Mouse (Mus musculus): ENCODE results near the gene Kdm1b. TPM values are rescaled to one million over a fixed set of nuclear protein-coding genes. Genes with fewer than 3 reads are reported as not detected.

The Kdm1b gene
- 20.7 to 30.7 TPM (median 23.5 TPM) in 3 replicates for total RNA-seq (2017)

DNA sequence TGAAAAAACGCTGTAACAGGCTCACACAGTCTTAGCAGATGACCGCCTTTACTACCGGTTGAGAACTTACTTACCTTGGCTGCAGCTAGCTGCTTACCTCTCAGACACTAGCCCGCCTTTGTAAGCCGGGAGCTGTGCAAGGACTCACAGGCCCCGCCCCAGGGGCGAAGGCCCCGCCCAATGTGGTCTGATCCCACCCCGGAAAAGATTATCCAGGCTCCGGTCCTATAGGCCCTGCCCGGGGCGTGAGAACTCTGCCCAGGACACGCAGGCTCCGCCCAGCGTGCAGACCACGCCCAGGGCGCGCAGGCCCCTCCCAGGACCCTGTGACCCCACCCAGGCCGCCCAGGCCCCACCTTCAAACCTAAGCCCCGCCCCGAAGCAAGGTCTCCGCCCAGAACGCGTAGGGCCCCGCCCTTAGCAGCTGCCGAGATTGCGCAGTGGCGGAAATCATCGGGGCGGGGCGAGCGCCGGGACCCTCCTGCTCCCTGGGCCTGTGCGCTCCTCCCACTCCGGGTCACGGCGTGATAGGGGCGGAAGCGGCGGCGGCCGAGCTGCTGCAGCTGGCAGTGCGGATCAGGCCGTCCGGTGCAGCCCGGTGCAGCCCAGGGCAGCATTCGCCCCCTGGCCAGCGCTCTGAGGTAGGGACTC is at the start of gene Kdm1b:
TSS of gene Kdm1b (plus strand) at position 470 of the 651 bp plus-strand sequence.
- peak; percentile 94 for ATAC-seq (replicated peaks; ENCODE audit: insufficient number of reproducible peaks, low FRiP score, low TSS enrichment, poor library complexity, severe bottlenecking)

- ATAC-seq (replicated peaks; ENCODE audit: insufficient number of reproducible peaks, low FRiP score, low TSS enrichment, poor library complexity, severe bottlenecking): no peak
Observed at GRCm38 (mm10) chr13:46997355-46997754, 45.9 kb upstream of the Kdm1b start.

GRCm38 (mm10) chr13:46999498-46999897 is 43.8 kb upstream of the Kdm1b start:
- ATAC-seq (replicated peaks; ENCODE audit: insufficient number of reproducible peaks, low FRiP score, low TSS enrichment, poor library complexity, severe bottlenecking): no peak

GRCm38 (mm10) chr13:47001590-47001989 is 41.7 kb upstream of the Kdm1b start:
- ATAC-seq (replicated peaks; ENCODE audit: insufficient number of reproducible peaks, low FRiP score, low TSS enrichment, poor library complexity, severe bottlenecking): no peak

- no peak for ATAC-seq (replicated peaks; ENCODE audit: insufficient number of reproducible peaks, low FRiP score, low TSS enrichment, poor library complexity, severe bottlenecking)
Observed at GRCm38 (mm10) chr13:47013740-47014139, 29.6 kb upstream of the Kdm1b start.

GRCm38 (mm10) chr13:47014334-47015194 is 28.7 kb upstream of the Kdm1b start, which contains the start of gene Nhlrc1:
Gene Nhlrc1, minus strand, starts transcription at chr13:47014850.
- ATAC-seq (replicated peaks; ENCODE audit: insufficient number of reproducible peaks, low FRiP score, low TSS enrichment, poor library complexity, severe bottlenecking): peak; percentile 79

DNA sequence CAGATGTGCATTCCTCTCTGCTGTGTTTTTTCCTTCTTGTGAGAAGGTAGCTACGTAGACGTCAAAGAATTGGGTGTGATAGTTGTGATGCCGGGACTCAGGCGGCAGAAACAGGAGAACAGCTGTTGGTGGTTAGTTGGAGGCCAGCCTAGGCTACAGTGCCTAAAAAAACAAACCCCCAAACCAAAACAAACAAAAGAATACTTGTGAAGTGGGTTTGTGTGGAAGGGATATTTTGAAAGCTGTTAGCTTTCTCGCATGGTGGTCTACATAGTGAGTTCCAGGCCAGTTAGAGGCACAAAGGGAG is 28.2 kb upstream of the Kdm1b start:
- no peak for ATAC-seq (replicated peaks; ENCODE audit: insufficient number of reproducible peaks, low FRiP score, low TSS enrichment, poor library complexity, severe bottlenecking)

- no peak for ATAC-seq (replicated peaks; ENCODE audit: insufficient number of reproducible peaks, low FRiP score, low TSS enrichment, poor library complexity, severe bottlenecking)
Observed at GRCm38 (mm10) chr13:47017259-47017658, 26.0 kb upstream of the Kdm1b start.

GRCm38 (mm10) chr13:47019774-47020173 is 23.5 kb upstream of the Kdm1b start:
- no peak for ATAC-seq (replicated peaks; ENCODE audit: insufficient number of reproducible peaks, low FRiP score, low TSS enrichment, poor library complexity, severe bottlenecking)

DNA sequence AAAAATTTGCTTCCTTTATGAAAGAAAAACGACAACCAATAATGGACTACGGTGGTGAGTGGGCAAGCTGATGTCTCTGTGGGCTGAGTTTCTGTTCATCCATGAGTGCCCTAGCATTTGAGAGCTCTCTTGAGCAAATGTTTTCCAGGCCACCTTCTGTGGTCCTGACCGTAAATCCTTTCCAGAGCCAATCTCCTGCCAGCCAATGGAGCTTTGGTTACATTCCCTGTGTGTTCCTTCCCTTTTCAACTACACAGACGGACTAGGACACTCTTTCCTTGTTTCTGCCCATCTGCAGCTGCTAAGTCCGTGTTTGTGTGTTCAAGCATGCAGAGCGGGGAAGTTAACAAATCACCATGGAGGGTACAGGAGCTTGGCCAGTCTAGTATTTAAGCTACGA is 22.5 kb upstream of the Kdm1b start:
- no peak for ATAC-seq (replicated peaks; ENCODE audit: insufficient number of reproducible peaks, low FRiP score, low TSS enrichment, poor library complexity, severe bottlenecking)

- ATAC-seq (replicated peaks; ENCODE audit: insufficient number of reproducible peaks, low FRiP score, low TSS enrichment, poor library complexity, severe bottlenecking): no peak
Observed at GRCm38 (mm10) chr13:47030376-47031107, 12.8 kb upstream of the Kdm1b start.

- no peak for ATAC-seq (replicated peaks; ENCODE audit: insufficient number of reproducible peaks, low FRiP score, low TSS enrichment, poor library complexity, severe bottlenecking)
Observed at GRCm38 (mm10) chr13:47033602-47034001, 9.7 kb upstream of the Kdm1b start.

DNA sequence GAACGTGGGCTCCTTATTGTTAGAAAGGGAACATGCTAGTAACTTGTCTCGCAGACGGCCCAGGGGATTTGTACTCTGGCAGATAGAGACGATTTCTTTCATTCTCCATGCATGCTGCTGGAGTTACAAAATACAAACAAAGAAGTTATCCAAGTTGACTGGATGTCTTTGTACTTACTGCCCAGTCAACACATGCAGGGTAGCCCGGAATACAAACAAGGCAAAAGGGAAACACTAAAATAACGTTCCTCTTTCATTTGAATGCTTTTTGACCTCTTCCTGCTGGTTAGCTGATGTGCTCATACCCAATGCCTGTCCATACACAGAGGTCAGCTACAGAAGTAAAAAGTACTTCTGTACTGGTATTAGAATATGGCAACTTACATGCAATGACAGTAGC is 5.4 kb upstream of the Kdm1b start:
- no peak for ATAC-seq (replicated peaks; ENCODE audit: insufficient number of reproducible peaks, low FRiP score, low TSS enrichment, poor library complexity, severe bottlenecking)

DNA sequence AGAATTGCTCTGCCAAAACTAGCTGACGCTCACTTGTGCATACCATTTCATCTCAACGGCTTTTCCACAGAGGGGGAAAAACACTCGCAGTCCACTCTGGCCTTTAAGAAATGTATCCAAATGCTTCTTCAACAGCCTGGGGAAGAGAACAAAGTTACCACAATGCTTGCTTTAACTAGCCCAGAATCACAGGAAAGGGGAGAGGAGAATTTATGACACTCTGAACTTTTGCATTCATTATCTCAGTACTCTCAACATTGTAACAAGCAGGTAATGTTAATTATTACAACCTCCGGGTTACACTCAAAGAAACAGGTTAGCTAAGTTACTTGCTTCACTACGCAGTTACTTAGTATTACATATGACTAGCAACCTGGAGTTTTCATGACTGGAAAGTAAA is 3.2 kb upstream of the Kdm1b start:
- ATAC-seq (replicated peaks; ENCODE audit: insufficient number of reproducible peaks, low FRiP score, low TSS enrichment, poor library complexity, severe bottlenecking): no peak

GRCm38 (mm10) chr13:47042024-47042633 is 1.2 kb upstream of the Kdm1b start:
- ATAC-seq (replicated peaks; ENCODE audit: insufficient number of reproducible peaks, low FRiP score, low TSS enrichment, poor library complexity, severe bottlenecking): no peak

DNA sequence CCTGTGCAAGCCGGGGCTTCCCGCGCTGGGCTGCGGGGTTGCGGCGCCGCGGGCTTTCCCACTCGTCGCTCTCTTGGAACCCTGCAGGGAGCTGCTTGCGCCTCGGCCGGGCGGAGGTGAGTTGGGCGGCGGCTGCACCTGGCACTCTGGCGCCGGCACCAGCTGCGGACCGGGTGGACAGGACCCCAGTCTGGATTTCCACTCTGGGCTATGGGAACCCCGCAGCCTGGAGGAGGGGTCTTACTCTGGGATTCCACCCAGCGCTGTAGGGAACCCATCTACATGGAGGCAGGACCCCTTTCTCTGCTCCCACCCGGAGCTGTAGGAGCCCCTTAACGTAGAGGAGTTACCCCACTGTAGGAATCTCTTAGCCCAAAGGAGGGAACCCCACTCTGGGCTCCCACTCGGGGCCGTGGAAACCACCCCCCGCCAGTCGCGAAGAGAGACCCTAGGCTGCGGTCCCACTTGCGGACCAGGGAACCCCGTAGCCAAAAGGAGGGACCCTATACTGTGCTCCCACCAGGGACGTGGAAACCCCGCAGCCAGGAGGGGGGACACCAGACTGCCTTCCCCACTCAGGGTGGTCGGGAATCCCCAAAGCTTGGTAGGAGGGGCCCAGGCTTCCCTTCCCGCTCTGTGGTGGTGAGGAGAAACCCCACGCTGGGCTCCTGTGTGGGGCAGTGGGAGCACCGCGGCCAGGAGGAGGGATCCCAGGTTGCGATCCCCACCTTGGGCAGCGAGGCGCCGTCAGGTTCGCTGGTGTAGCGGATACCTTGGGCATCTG is 726 bp downstream of the Kdm1b start:
- ATAC-seq (replicated peaks; ENCODE audit: insufficient number of reproducible peaks, low FRiP score, low TSS enrichment, poor library complexity, severe bottlenecking): no peak

GRCm38 (mm10) chr13:47044617-47044947 is 1.3 kb downstream of the Kdm1b start, which contains the start of gene Tpmt:
Gene Tpmt, minus strand, starts transcription at chr13:47044737.
- ATAC-seq (replicated peaks; ENCODE audit: insufficient number of reproducible peaks, low FRiP score, low TSS enrichment, poor library complexity, severe bottlenecking): no peak

DNA sequence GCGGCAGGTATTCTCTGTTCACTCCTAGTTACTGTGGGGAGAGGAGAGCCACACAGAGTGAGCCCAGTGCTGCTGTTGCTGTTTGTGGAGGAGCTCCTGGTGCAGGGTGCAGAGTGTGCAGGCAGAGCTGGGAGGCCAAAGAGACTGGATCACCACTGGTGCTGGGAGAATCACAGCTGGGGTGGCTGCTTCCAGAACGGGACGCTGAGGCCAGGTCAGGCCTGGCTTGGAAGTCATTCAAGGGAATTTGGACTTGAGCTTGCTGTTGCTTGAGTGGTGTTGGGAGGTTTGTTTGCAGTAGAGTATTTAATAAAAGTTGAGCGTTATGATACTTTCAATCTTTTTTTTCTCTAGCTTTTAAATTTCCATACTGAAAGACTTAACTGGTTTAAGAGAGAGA is 4.7 kb downstream of the Kdm1b start:
- no peak for ATAC-seq (replicated peaks; ENCODE audit: insufficient number of reproducible peaks, low FRiP score, low TSS enrichment, poor library complexity, severe bottlenecking)

DNA sequence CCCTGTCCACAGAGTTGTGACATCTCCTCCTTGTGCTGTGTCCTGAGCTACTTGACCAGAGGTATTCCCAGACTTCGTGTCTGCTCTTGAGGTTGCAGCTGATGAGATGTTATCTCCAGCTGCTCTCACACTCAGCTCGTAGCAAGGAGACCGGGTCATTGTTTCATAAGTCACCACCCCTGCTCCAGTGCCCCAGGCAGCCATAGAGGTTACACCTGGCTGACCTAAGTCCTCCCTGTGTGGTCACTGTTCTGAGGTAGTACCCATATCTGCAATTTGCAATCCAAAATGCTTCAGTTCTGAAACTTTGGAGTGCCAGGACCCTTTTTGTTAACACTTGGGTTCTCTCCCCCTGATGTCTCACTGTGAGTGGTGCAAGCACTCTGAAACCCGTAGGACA is 6.7 kb downstream of the Kdm1b start:
- ATAC-seq (replicated peaks; ENCODE audit: insufficient number of reproducible peaks, low FRiP score, low TSS enrichment, poor library complexity, severe bottlenecking): no peak

Data from monocyte, adult 5-6 weeks (primary cell).